Mouse (Mus musculus) thymus, postnatal 4 days (tissue): ENCODE data around the gene Sparcl1.

Experiments used
- DNase-seq: peaks from one replicate; pipeline ENCODE4 v3.0.0; 2021

The Sparcl1 gene

DNA sequence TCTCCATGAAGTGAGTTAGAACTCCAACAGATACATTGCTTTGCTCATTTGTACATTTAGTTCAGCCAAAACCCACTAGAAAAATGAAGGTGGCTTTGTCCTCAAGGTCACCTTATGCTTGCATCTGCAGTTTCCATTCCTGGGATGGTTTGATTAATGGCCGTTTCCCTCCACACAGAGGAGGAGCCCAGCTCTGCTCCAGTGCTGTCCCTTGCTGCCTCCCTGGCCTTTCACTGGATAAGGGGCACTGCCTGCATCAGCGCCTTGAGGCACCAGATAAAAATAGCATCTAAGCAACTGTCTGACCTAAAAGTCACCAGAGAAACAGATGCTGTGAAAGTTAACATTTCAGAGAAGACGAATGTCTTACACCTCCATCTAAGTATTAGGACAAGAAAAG, 4.0 kb downstream of the Sparcl1 start:
- no peak for DNase-seq

DNA sequence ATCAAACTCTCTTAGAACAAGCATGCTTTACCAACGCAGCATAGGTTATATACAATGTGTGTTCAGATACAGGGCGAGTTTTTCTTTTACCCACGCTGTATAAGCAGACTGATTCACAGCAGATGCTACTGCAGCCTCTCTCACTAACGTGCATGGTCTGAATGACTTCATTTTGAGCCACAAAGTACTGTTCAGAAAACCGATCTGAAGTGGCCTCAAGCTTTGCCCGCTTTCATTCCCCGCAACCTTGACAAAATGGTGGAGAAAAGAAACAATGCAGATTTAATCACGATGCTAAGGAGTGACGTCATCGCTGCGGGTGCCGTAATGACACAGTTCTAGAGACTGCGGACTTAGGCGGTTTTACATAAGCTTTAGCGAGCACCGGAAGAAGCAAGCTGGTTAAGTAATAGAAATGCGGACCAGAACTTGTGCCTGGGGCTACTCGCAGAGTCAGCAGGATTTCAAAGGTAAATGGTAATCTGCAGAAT, 4.6 kb downstream of the Sparcl1 start:
- DNase-seq = no peak

DNA sequence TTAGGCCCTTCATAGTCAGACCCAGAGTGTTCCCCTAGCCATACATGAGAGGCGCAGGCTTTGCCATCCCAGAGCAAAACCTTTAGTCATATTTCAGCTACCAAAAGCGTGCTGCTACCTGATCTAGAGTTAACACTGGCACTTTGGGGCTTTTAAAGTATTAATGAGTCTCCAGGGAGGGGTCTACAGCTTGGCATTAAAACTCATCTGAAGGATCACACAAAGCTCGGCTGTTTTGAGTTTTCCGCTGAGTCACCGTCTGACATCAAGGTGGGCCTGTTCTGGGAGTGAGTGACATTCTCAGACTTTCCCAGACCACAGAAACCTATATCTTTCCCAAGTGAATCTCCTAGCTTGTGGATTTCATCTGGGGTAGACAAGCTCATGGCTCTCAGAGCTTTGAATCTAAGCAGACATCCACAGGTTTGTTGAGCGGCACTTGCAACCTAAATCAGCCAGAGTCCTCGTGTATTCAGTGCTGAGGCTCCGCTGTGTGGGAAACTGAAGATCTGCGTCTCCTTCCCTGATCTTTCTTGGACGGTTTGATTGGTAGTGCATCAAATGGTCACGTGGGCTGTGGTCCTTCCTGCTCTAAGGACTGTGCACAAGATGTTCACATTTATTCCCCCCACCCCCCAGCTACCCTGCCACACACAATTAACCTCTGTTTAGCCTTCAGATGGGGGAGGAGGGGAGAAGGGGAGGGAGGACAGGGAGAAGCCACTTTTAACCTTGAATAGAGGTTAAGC, 5.2 kb downstream of the Sparcl1 start:
- DNase-seq = no peak

DNA sequence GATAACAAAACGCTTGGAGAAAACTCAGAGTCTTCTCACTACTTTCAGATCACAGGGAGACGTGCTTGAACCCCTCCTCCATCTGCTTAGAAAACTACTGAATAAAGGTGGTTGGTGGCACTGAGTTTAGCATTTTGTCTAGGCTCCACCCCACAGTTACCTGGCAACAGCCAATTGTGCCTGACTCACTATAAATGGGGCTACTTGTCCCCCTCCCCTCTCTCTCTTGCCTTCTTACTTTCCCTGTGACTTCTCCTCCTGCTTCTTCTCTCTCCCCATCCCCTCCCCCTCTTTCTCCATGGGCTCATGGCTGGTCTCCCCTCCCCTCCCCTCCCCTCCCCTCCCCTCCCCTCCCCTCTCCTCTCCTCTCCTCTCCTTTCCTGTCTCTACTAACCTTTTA, 9.4 kb downstream of the Sparcl1 start:
- no peak for DNase-seq

DNA sequence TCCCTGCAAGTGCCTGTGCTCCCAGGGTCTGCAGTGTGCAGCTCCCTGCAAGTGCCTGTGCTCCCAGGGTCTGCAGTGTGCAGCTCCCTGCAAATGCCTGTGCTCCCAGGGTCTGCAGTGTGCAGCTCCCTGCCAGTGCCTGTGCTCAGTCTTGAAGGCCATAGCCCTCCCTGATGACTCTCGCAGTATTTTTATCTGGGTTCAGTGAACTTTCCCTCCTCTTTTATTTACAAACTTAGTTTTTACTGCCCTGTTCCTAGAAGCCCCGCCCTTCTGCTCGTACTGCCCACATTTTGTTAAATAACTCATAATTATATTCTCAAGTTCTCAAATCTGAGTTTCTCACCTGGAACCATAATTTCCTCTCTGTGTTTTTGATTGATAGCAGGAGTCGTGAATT, 10.4 kb downstream of the Sparcl1 start:
- no peak for DNase-seq

DNA sequence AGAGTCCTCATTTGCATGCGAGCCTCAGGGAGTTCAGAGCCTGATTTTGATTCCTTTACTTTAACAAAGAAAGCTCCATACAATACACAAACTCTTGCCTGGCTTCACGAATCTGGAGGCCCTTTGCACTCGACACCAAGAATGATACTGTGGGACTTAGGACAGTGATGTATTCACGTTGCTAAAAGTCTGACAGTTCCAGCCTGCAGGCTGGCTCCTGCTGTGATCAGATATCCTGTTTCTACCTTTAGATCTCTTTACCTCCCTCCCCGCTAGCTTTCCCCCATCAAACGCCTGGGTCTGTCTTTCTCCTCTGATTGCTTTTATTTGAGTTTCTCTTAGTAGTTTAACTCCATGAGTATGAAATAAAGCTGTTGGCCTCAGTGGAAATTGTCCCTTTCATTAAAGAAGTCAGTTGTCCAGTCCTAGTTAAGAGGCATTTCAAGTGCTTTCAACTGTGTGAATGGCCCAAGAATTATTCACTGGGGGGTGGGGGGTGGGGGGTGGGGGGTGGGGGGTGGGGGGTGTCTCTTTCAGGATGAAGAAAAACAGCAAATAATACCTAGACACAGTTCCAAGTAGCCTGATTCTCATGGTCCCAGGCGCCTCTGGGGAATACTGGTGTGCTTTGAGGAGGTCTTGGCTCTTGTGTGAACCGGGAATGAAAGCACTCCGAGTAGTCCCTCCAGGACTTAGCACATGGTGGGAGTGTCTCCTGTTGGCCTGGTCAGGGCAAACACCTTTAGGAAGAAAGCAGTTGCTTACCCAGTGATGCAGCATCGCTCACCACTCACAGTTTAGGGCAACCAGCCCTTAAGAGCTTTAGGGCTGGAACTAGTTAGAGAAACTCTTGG, 11.6 kb downstream of the Sparcl1 start:
- DNase-seq = no peak

DNA sequence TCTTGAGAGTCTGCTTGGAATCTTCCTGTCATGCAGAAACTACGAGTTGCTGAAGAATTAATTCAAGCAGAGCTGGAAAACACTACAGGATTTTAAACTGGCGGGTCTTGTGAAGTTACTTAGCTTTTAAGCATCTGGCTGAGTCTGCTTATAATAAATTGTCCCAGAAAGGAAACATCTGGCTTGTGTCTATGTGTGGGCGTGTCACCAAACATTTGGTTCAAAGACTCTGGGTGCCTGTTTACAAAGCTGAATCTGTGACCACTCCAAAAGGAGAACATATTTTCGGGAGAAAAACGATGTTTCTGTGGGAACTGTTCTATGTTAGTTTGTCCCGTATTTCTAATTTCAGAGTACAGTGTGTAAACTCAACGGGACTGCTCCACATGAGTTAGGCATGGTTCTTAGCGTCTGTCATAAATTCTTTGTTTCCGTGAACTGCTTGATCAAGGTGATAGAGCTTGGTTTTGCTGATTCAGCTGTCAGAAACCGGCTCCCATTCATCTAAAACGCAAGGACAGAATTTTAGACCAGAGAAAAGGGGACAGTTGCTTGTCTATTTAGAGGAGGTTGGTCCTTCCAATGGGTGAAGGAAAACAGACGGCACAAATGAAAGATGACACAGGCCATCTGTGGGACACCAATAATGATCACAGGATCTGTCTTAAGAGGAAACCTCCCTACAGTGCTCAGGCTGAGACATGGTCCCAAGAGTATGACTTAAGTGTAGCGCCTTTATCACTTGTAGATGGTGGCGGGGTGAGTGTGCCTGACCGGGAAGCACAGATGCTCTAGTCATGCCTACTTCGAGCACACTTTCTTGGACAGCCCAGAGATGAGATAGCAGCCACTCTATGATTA, 17.2 kb downstream of the Sparcl1 start:
- DNase-seq = no peak

DNA sequence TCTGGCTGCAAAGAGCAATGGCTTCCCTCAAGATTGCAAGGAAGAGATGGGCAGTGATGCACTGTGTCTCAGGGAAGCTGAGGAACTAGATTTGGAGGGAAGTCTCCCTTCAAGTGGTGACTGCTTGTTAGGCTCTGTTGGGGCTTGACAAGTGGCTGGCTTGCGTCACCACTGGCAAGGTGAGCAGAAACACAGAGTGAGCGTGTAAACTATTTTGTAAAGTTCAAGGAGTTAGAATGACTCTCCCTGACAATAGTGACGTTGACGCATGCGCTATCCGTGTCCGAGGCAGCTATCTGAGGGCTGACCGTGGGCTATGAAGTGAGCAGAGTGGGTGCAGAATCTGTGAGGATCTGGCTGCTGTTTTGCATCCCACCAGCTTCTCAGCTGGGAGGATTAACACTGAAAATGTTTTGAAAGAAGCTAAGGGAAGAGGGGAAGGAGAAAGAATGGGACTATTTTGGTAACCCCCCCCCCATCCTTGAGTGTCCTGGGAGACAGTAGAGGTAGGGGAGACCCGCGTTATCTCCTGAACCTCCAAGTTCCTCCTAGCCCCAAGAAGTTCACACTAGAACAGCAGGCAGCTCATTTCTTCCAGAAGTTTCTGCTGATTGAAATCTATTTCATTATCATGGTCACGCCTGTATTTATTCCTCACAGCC, 18.0 kb downstream of the Sparcl1 start:
- DNase-seq = no peak

DNA sequence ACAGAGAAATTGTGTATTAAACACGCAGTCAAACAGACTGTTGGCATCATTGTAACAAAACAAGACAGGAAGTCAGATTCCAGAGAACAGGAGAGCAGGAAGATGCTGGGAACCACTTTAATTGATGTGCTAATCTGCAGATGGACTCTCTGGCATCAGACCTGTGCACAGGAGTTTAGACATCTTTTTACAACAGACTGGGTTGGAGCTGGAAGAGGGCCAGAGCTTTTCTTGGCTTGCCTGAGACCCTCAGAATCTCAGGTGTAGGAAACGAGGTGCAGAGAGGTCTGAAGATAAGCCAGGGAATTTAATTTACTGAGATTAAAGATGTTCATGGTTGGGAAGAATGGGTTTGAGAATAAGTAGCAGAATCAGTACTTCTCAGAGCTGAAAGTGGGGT, 23.8 kb downstream of the Sparcl1 start:
- DNase-seq = no peak

DNA sequence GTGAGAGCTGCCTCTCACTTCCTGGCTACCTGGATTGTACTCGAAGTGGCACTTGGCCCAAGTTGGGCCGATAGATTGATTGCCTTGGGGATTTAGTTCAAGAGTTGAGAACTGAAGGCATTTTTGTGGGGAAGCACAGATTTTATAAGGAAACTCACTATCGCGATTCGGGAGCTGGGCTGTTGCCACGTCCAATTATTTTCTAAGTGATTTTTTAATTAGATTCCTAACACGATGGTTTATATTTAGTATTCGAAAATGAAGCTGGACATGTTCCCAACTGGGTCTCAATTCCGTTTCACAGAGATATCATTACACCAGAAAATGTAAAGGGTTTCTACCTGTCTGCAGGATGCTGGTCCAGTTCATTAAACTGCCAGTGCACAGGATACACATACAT, 28.2 kb downstream of the Sparcl1 start:
- no peak for DNase-seq

DNA sequence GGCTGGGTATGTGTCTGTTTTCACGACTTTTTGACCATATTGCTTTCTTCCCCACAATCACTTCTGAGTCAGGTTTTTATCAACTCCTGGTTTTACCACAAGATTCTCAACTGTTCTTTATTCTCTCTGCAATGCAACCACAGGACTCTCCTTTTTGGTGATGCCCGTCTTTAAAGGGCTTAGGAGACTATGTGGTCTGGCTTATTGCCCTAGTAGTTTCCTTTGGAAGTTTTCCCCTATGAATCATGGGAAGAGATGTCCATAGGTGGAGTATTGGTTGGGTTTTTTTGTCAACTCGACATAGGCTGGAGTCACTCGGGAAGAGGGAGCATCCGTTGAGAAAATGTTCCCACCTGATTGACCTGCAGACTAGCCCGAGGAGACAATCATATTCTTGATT, 32.8 kb downstream of the Sparcl1 start:
- no peak for DNase-seq

DNA sequence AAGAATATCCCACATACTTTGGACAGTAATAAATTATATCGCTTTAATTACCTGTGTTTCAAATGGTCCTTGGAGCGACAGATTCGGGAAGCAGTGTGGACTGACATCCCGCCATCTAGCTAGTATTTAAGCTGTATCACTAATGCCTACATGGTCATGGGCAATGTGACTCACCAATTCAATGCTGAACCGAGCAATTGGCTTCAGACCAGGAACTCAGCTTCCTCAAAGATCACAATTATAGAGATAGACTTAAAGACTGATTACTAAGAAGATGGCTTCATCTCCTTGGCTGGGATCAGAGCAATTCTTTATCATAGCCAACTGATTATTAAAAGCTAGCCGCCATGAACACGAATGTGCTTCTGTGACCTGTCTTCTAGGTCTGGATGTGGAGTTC, 36.0 kb downstream of the Sparcl1 start, which contains the start of gene Gm17660:
Gene Gm17660, minus strand, starts transcription at position 101 of the 400 bp plus-strand sequence.
- DNase-seq = no peak

DNA sequence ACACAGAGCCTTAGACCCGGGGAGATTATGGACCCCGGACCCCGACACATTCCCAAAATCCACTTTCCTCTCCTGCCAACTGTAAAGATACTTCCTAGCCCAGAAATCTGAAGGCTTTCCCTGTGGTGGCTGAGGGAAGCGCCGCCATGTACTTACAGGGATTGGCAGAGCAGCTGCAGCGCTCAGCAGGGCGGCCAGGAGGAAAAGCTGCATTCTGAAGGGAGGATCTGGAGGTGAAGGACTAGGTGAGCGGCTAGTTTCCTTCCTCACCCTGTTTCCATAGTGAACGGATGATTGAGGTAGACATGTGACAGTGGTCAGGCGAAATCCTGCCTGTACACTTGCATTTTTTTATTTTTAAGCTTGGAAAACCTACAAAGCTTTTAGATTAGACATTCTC, 37.2 kb downstream of the Sparcl1 start:
- DNase-seq = no peak

DNA sequence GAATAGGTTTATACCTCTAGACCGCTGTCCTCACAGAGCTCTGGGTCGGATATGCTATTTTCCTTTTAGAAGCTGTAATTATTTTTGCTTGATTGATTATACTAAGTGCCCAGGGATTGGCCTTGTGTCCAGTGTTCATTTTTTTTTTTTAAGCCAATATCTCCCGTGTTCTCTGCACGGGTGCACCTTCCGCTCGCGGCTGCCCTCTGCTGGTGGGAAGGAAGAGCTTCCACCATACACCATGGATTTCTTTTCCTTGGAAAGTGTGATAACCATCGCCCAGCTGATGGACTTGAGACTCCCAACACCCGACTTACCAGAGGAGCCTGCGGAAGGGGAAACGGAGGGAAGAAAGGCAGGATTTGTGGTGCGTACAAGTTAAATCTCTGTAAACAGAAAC, 39.1 kb downstream of the Sparcl1 start:
- DNase-seq = peak; percentile 84

DNA sequence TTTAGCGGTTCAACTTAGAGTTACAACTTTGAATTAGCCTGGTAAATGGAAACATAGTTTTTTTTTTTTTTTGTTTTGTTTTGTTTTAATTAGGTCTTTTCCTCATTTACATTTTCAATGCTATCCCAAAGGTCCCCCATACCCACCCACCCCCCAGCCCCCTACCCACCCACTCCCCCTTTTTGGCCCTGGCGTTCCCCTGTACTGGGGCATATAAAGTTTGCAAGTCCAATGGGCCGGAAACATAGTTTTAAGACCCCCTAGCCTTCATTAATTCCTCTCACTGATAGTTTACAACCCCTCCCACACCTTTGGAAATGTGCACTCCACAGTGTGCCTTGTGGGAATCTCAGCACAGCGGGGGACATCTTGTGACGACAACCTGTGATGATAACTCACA, 39.9 kb downstream of the Sparcl1 start:
- DNase-seq = no peak

DNA sequence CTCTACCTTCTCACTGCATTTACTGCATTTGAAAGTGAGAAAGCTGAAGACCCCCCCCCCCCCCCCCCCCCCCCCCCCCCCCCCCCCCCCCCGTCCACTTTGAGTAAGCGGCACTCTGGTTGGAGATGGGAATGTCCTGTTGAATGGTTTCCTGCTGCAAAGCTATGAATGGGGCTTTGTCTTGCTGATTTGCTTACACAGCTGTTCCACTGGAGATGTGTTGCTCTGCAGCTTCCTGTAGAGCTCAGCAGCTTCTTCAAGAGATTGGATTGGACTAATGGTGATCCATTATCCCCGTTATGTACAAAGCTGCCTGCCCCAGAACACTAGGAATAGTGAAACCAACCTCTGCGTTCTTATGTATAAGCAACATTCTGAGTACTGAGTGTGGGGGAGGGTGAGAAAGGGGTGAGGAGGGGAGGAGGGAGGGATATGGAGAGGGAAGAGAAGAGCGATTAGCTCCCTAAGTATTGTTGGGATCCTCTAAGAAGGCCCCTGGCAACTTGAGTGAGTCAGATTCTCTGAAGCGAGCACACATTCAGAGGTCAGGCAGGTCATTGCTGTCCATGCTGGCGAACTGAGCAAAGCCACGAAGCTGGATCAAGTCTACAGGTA, 41.2 kb downstream of the Sparcl1 start:
- no peak for DNase-seq

DNA sequence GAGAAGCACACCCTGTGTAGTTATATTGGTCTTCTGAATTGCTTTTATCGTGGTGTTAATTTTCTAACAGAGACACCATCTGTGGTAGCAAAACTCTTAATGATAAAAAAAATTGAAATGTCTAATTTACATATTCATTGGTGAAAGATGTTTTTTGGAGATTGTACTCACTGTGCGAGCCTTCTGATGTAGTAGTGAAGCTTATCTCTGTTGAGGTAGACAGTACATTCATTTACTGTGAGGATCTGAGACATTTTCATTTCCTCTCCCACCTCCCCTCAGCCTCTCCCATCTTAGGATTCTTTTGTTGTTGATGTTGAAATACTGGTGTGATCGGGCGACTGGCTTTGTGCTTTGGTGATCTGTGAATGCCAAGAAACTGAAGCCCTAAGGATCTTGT, 42.5 kb downstream of the Sparcl1 start:
- no peak for DNase-seq

DNA sequence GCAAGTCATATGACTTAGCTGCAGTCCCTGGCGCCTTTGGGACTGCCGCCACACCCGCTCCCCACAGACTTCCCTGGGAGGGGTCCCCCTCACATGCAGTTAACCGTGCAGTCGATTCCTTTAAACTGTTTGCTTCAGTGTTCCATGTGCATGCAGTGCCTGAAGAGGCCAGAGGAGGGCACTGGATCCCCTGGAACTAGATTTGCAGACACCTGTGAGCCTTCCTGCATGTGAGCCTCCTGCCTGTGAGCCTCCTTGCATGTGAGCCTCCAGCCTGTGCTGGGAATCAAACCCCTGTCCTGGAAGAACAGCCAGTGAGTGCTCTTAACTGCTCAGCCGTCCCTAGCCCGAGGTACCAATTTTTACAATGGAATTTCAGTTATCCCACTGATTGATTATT, 44.8 kb downstream of the Sparcl1 start:
- DNase-seq = peak; percentile 62

DNA sequence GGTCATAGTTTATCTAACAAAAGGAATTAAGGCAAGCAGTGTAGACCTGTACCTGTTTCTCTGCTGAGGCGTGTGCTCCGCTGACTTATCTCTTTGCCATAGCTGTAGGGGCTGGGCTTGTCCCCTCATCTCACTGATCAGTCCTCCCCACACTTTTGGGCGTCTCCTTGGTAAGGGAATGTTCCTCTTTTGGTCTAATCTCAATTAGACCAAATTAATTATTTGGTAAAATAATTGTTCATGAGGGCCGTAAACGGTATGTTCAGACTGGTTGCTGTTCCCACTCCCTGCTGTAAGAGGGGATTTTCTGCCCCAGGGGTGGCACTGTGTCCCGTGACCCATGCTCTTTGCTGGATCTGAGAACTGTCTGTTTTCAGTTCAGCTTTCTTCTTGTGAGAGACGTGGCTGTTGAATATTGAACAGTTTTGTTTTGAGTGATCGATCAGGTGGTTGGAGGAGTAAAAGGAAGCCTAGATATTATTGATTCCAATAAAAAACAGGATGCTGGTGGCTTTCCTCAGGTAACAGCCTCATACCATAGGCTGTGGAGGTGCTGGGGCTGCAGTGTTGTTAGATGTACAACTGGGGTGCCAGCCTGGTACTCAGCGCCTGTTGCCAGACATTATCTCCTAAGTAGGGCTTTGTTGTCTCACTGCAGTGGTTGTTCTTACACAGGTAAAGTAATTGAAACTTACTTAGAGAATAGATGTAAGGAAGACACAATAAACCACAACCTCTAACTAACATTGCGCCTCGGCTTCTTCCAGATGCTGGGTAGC, 50.6 kb downstream of the Sparcl1 start:
- no peak for DNase-seq

DNA sequence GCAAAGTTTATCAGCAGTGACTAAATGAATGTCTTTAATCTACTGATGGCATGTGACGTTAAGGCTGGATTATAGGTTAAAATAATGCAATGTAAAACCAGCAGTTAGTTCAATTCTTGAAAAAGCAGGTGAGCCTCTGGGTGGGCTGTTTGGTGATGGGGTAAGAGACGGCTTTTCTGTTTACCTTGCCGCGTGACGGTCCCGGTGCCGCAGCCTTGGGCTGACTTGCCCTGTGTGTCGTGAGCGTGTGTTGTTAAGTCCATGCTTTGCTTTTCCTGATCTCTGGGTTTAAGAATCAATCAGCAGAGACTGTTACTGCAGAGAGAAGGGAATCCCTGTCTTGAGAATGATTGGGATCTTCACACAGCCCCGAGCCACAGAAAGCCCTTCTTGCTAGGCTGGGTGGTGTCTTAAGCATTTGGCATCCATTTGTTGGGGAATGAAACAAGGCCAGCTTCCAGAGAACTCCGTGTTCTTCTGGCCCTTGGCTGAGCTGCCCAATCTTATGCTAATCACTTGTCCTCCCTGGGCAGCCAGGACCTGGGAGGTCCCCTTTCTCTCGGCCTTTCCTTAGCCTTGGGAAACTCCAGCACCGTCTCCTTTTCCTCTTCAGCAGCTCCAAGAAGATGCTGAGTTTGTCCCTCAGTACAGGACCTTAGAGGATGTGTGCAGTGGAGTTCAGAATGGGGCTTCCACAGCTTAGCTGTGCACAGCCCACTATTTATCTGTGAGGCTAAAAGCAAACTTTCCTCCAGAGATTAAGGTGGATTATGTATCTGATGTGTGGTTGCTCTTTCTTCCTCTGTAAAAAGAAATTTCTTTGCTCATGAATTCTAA, 51.4 kb downstream of the Sparcl1 start:
- no peak for DNase-seq
